Mouse (Mus musculus): ENCODE data around the gene Pbld1. TPM values are rescaled to one million over a fixed set of nuclear protein-coding genes. Genes with fewer than 3 reads are reported as not detected.
A peak's percentile ranks its signal among the peaks of the same experiment; 100 is the strongest.

Pbld1 gene
- polyA plus RNA-seq, 1 experiment from 2014 or later, result 13.7 TPM

GRCm38 (mm10) chr10:63115881-63116280 is 55.9 kb downstream of the Pbld1 start:
- no peak for ATAC-seq (replicated peaks; ENCODE audit: low FRiP score, low read depth)
- Histone ChIP-seq H3K27me3 (ENCODE audit: insufficient read depth, low read length) (no peaks in the 10 kb centered on the region), H3K36me3 (ENCODE audit: insufficient read depth, low read length) (no peaks in the 10 kb centered on the region), H3K9me3 (replicated peaks; ENCODE audit: low read length) (no peaks in the 10 kb centered on the region), H3K27ac (no peak overlapping the region), H3K4me3 (replicated peaks; ENCODE audit: low read depth, low read length) (no peak overlapping the region), H3K4me2 (ENCODE audit: low read length) (no peak overlapping the region), H3K4me1 (replicated peaks; ENCODE audit: insufficient read depth, low read length) (no peaks in the 10 kb centered on the region), H3K9ac (ENCODE audit: low read depth, low read length) (no peak overlapping the region)
- DNase-seq (ENCODE audit: low spot score), result no peak
- 83% methylated on average over 15 of the region's 15 CpGs for WGBS
- TF ChIP-seq CTCF (IDR thresholded peaks at IDR 0.05; ENCODE audit: low read depth), result no peak

- no peak for DNase-seq (ENCODE audit: low spot score)
- Histone ChIP-seq H3K27me3 (ENCODE audit: insufficient read depth, low read length) (no peaks in the 10 kb centered on the region), H3K4me2 (ENCODE audit: low read length) (no peak overlapping the region), H3K36me3 (ENCODE audit: insufficient read depth, low read length) (no peaks in the 10 kb centered on the region), H3K9me3 (replicated peaks; ENCODE audit: low read length) (no peaks in the 10 kb centered on the region), H3K9ac (ENCODE audit: low read depth, low read length) (no peak overlapping the region), H3K4me3 (replicated peaks; ENCODE audit: low read depth, low read length) (no peak overlapping the region), H3K27ac (no peak overlapping the region), H3K4me1 (replicated peaks; ENCODE audit: insufficient read depth, low read length) (no peaks in the 10 kb centered on the region)
- 94% methylated on average over 9 of the region's 9 CpGs for WGBS
- no peak for ATAC-seq (replicated peaks; ENCODE audit: low FRiP score, low read depth)
- TF ChIP-seq CTCF (IDR thresholded peaks at IDR 0.05; ENCODE audit: low read depth), result no peak
These were observed 56.4 kb downstream of the Pbld1 start for GRCm38 (mm10) chr10:63116376-63116775.

DNA sequence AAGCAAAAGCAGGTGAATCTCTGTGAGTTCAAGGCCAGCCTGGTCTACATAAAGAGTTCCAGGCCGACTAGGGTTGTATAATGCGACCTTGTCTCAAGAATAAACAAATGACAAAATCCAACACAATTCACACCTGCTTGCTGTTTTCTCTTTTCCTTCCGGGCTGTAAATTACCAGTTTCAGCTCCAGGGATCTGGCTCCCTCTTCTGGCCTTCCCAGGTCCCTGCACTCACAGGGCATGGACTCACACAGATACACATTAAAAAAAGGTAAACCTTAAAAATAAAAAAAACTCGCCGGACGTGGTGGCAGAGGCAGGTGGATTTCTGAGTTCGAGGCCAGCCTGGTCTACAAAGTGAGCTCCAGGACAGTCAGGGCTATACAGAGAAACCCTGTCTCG is 57.6 kb downstream of the Pbld1 start:
- Histone ChIP-seq H3K27me3 (ENCODE audit: insufficient read depth, low read length) (no peaks in the 10 kb centered on the region), H3K4me1 (replicated peaks; ENCODE audit: insufficient read depth, low read length) (no peaks in the 10 kb centered on the region), H3K4me2 (ENCODE audit: low read length) (no peak overlapping the region), H3K9ac (ENCODE audit: low read depth, low read length) (no peak overlapping the region), H3K27ac (no peak overlapping the region), H3K36me3 (ENCODE audit: insufficient read depth, low read length) (no peaks in the 10 kb centered on the region), H3K9me3 (replicated peaks; ENCODE audit: low read length) (no peaks in the 10 kb centered on the region), H3K4me3 (replicated peaks; ENCODE audit: low read depth, low read length) (no peak overlapping the region)
- 95% methylated on average over 8 of the region's 8 CpGs for WGBS
- ATAC-seq (replicated peaks; ENCODE audit: low FRiP score, low read depth), result no peak
- no peak for DNase-seq (ENCODE audit: low spot score)
- peak; percentile 22; the same call in 1 of the 2 replicates for TF ChIP-seq CTCF (IDR thresholded peaks at IDR 0.05; ENCODE audit: low read depth)

GRCm38 (mm10) chr10:63119916-63120315 is 60.0 kb downstream of the Pbld1 start:
- Histone ChIP-seq H3K4me3 (replicated peaks; ENCODE audit: low read depth, low read length) (no peak overlapping the region), H3K4me1 (replicated peaks; ENCODE audit: insufficient read depth, low read length) (no peaks in the 10 kb centered on the region), H3K9me3 (replicated peaks; ENCODE audit: low read length) (no peaks in the 10 kb centered on the region), H3K36me3 (ENCODE audit: insufficient read depth, low read length) (no peaks in the 10 kb centered on the region), H3K9ac (ENCODE audit: low read depth, low read length) (no peak overlapping the region), H3K27ac (no peak overlapping the region), H3K27me3 (ENCODE audit: insufficient read depth, low read length) (no peaks in the 10 kb centered on the region), H3K4me2 (ENCODE audit: low read length) (no peak overlapping the region)
- no peak for DNase-seq (ENCODE audit: low spot score)
- no peak for TF ChIP-seq CTCF (IDR thresholded peaks at IDR 0.05; ENCODE audit: low read depth)
- 76% methylated on average over 14 of the region's 14 CpGs for WGBS
- ATAC-seq (replicated peaks; ENCODE audit: low FRiP score, low read depth), result no peak

GRCm38 (mm10) chr10:63121961-63122360 is 62.0 kb downstream of the Pbld1 start:
- Histone ChIP-seq H3K9ac (ENCODE audit: low read depth, low read length) (no peak overlapping the region), H3K27ac (no peak overlapping the region), H3K4me1 (replicated peaks; ENCODE audit: insufficient read depth, low read length) (no peaks in the 10 kb centered on the region), H3K36me3 (ENCODE audit: insufficient read depth, low read length) (no peaks in the 10 kb centered on the region), H3K9me3 (replicated peaks; ENCODE audit: low read length) (no peaks in the 10 kb centered on the region), H3K27me3 (ENCODE audit: insufficient read depth, low read length) (no peaks in the 10 kb centered on the region), H3K4me3 (replicated peaks; ENCODE audit: low read depth, low read length) (no peak overlapping the region), H3K4me2 (ENCODE audit: low read length) (no peak overlapping the region)
- no peak for DNase-seq (ENCODE audit: low spot score)
- TF ChIP-seq CTCF (IDR thresholded peaks at IDR 0.05; ENCODE audit: low read depth), result no peak
- ATAC-seq (replicated peaks; ENCODE audit: low FRiP score, low read depth), result no peak
- WGBS, result 83% methylated on average over 14 of the region's 14 CpGs

DNA sequence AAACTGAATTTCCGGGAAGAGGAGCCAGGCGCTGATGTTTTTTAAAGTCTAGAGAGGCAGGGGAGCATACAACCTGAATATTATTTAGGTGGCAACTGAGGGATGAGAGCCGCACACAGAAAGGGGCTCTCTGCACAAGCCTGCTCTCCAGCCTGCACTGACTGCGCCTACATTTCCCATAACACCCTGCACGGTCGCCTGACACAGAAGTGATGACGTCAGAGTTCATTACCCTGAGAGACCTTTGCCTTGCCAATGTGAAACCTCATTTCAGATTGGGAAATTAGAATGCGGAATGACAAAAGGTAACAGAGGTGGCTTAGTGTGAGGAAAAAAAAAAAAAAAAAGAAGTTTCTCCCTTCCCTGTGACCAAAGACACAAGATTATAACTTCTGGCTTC is 62.6 kb downstream of the Pbld1 start:
- Histone ChIP-seq H3K27ac (no peak overlapping the region), H3K4me2 (ENCODE audit: low read length) (no peak overlapping the region), H3K9ac (ENCODE audit: low read depth, low read length) (no peak overlapping the region), H3K36me3 (ENCODE audit: insufficient read depth, low read length) (no peaks in the 10 kb centered on the region), H3K27me3 (ENCODE audit: insufficient read depth, low read length) (no peaks in the 10 kb centered on the region), H3K9me3 (replicated peaks; ENCODE audit: low read length) (no peaks in the 10 kb centered on the region), H3K4me1 (replicated peaks; ENCODE audit: insufficient read depth, low read length) (no peaks in the 10 kb centered on the region), H3K4me3 (replicated peaks; ENCODE audit: low read depth, low read length) (no peak overlapping the region)
- peak; percentile 26 for DNase-seq (ENCODE audit: low spot score)
- ATAC-seq (replicated peaks; ENCODE audit: low FRiP score, low read depth), result peak; percentile 52; the same call in 1 of the 2 replicates
- no peak for TF ChIP-seq CTCF (IDR thresholded peaks at IDR 0.05; ENCODE audit: low read depth)
- 37% methylated on average over 8 of the region's 8 CpGs for WGBS

DNA sequence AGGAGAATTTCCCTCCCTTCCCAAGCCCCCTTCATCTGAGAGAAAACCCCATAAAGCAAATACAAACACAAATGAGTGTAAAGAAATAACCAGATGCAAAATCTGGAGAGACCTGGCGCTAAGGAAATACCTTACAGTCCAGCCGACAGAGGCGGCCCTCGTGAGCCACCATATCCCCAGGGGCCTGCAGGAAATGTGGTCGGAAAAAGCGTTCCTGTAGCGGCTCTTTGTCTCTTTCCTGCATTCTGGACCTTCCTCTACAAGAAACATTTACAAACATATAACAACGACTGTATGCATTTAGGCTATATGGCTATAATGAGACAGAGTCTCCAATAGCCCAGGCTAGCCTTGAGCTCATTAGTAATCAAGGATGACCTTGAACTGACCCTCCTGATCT is 63.2 kb downstream of the Pbld1 start:
- ATAC-seq (replicated peaks; ENCODE audit: low FRiP score, low read depth), result no peak
- no peak for DNase-seq (ENCODE audit: low spot score)
- WGBS, result 82% methylated on average over 8 of the region's 8 CpGs
- Histone ChIP-seq H3K4me3 (replicated peaks; ENCODE audit: low read depth, low read length) (no peak overlapping the region), H3K27ac (no peak overlapping the region), H3K36me3 (ENCODE audit: insufficient read depth, low read length) (no peaks in the 10 kb centered on the region), H3K4me1 (replicated peaks; ENCODE audit: insufficient read depth, low read length) (no peaks in the 10 kb centered on the region), H3K4me2 (ENCODE audit: low read length) (no peak overlapping the region), H3K9me3 (replicated peaks; ENCODE audit: low read length) (no peaks in the 10 kb centered on the region), H3K27me3 (ENCODE audit: insufficient read depth, low read length) (no peaks in the 10 kb centered on the region), H3K9ac (ENCODE audit: low read depth, low read length) (no peak overlapping the region)
- no peak for TF ChIP-seq CTCF (IDR thresholded peaks at IDR 0.05; ENCODE audit: low read depth)
